Mouse (Mus musculus) 416B (cell line): ENCODE data around the gene Gcnt2.
"Not testable (repeated sequence)": the region's sequence is repeated elsewhere in the genome, so short reads cannot be mapped to it uniquely, and the experiment has no call there.

Source experiments
- DNase-seq: peaks from one replicate; pipeline ENCODE4 v3.0.0; 2011; ENCODE audit warnings: low read depth

Gene Gcnt2

GRCm38 (mm10) chr13:40938485-40939357 lies 79.2 kb downstream of the Gcnt2 start:
- DNase-seq: no peak

GRCm38 (mm10) chr13:40943066-40943465 lies 83.5 kb downstream of the Gcnt2 start:
- DNase-seq: no peak

- peak; percentile 86 for DNase-seq
Observed at GRCm38 (mm10) chr13:40943936-40944335, 84.4 kb downstream of the Gcnt2 start.

GRCm38 (mm10) chr13:40944346-40944745 lies 84.8 kb downstream of the Gcnt2 start:
- DNase-seq: no peak

GRCm38 (mm10) chr13:40946513-40946912 lies 87.0 kb downstream of the Gcnt2 start:
- peak; percentile 85 for DNase-seq

GRCm38 (mm10) chr13:40947538-40948205 lies 88.1 kb downstream of the Gcnt2 start:
- DNase-seq: no peak

- DNase-seq: no peak
Observed at GRCm38 (mm10) chr13:40951386-40951976, 91.9 kb downstream of the Gcnt2 start.

GRCm38 (mm10) chr13:40953231-40953630 lies 93.7 kb downstream of the Gcnt2 start:
- peak; percentile 85 for DNase-seq

- no peak for DNase-seq
Observed at GRCm38 (mm10) chr13:40955773-40956172, 96.2 kb downstream of the Gcnt2 start.

GRCm38 (mm10) chr13:40967609-40968008 lies 108.1 kb downstream of the Gcnt2 start:
- no peak for DNase-seq

- peak; percentile 81 for DNase-seq
Observed at GRCm38 (mm10) chr13:40968564-40968963, 109.0 kb downstream of the Gcnt2 start.

GRCm38 (mm10) chr13:40969761-40970390 lies 110.3 kb downstream of the Gcnt2 start:
- no peak for DNase-seq

GRCm38 (mm10) chr13:40971261-40971660 lies 111.7 kb downstream of the Gcnt2 start:
- peak; percentile 89 for DNase-seq

GRCm38 (mm10) chr13:40971831-40972230 lies 112.3 kb downstream of the Gcnt2 start:
- DNase-seq: no peak

- no peak for DNase-seq
Observed at GRCm38 (mm10) chr13:40972976-40973375, 113.4 kb downstream of the Gcnt2 start.

GRCm38 (mm10) chr13:40977609-40978008 lies 118.1 kb downstream of the Gcnt2 start:
- peak; percentile 73 for DNase-seq

- DNase-seq: peak; percentile 35
Observed at GRCm38 (mm10) chr13:40978652-40979051, 119.1 kb downstream of the Gcnt2 start.

- peak; percentile 66 for DNase-seq
Observed at GRCm38 (mm10) chr13:40979321-40979720, 119.8 kb downstream of the Gcnt2 start.

GRCm38 (mm10) chr13:40982759-40983158 lies 123.2 kb downstream of the Gcnt2 start:
- peak; percentile 75 for DNase-seq

- DNase-seq: no peak
Observed at GRCm38 (mm10) chr13:40986081-40986480, 126.5 kb downstream of the Gcnt2 start.

- not testable (repeated sequence) for DNase-seq
Observed at GRCm38 (mm10) chr13:40987608-40988303, 128.2 kb downstream of the Gcnt2 start.

GRCm38 (mm10) chr13:40988418-40988817 lies 128.9 kb downstream of the Gcnt2 start:
- DNase-seq: no peak
